Mouse (Mus musculus) urinary bladder, adult 2 months (tissue): ENCODE data around the gene Slc25a15. TPM values are rescaled to one million over a fixed set of nuclear protein-coding genes. Genes with fewer than 3 reads are reported as not detected.

ENCODE experiments used
- DNase-seq: peaks from one replicate; pipeline ENCODE4 v3.0.0; 2022; ENCODE audit warnings: low spot score
- polyA plus RNA-seq: library from polyadenylated mRNA; depleted of rRNA; stranded (reverse); fragments of >200 nt; gene quantifications from 2 replicates; pipeline ENCODE4 v1.2.3, GENCODE M21; 2012; rRNA removed

Slc25a15 gene
- polyA plus RNA-seq: 6.8 and 7.5 TPM in 2 replicates

DNA sequence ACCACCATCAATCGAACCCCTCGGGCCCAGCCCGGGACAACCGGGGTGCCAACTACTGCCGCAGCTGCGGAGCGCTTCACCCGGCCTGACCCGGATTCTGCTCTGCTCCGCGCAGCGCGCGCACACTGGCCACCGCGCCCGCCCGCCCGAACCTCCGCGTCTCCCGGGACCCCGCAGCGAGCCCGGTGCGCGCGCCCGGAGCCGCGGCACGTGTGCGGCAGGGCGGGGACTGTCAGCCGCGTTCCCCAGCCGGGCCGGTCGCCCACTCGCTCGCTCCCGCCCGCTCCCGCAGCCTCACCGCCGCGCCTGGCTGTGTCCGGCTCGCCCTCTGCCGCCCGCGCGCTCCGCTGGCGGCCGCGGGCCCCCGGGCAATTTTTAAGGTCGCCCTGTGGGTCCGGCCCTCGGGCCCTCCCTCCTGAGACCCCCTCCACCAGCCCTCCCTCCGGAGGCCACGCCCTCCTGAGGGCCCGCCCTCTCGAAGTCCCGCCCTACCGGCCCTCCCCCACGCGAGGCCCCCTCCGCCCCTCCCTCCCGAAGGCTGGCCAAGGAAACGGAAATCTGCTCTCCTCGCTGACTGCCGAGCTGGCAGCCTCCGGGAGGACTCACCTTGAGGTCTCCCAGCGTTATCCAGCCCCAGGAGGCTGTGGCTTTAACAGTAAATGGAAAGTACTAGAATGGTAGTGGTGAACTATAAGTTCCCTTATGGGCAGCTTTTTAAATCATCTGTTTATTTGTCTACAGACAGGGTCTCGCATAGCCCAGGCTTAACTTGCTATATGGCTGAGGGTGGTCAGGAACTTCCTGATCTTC is at the start of gene Slc25a15:
TSS of gene Slc25a15 (minus strand) at position 456 of the 810 bp plus-strand sequence.
- DNase-seq: peak; percentile 93

DNA sequence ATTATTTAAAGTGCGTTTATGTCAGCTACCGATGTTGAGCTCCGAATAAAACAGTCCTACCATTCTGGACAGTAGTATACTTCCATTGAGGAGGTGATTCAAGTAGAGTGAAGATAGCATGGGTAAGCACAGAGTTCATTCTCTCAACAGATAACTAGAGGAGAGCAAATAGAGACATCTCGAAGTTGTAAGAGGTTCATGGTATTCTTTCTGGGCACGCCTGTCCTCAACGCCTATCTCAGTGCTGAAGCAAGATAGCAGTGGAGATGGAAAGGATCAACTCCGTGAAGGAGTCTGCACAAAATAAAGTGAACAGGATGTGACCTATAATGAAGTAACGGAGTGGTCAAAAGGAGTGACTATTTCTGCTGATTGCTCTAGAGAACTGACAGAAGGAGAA is 13.6 kb upstream of the Slc25a15 start:
- DNase-seq: no peak

DNA sequence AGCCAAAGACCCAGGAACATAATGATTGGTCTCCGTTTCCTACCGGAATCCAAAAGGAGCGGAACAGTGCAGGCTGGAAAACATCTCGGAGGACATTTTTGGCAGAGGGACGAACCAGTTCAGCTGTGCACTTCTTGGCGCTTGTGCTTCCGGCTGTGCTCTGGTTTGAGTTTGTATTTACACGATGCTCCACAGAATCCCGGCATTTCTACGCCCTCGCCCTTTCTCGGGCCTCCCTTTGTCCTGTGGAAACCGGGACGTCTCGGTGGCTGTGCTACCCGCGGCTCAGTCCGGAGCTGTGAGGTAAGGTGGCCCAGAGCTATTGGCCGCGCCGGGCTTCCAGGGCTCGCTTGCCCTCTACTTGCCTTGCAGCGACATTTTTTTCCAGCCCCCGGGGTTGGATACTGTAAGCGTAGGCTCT is 12.9 kb upstream of the Slc25a15 start, which contains the start of gene Mrps31:
TSS of gene Mrps31 (plus strand) at position 80 of the 421 bp plus-strand sequence.
- DNase-seq: peak; percentile 62

DNA sequence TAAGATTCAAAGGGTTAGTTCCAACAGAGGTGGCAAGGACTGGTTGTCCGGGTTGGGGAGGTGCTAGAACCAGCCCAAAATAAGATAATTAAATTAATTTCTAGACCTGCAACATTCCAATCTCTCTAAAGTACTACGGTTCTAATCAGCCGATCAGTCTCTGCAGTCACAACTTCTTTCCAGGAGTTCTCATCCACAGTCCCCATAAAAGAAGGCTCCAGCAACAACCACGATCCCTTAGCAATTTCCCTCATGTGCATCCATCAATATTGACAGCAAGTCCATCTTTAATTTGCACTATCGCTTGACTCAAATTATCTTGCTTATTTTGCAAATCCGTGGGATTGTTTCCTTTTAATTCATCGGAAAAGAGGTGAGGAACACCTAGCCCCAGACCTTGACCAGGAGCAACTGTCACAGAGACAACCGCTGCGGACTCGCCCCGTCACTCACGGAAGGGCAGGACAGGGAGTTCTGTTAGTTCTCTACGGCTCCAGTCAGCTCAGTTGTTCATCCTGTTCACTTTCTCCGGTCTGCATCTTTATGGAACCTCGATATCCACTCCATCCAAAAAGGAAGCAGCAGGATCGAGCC is 12.4 kb upstream of the Slc25a15 start:
- no peak for DNase-seq

DNA sequence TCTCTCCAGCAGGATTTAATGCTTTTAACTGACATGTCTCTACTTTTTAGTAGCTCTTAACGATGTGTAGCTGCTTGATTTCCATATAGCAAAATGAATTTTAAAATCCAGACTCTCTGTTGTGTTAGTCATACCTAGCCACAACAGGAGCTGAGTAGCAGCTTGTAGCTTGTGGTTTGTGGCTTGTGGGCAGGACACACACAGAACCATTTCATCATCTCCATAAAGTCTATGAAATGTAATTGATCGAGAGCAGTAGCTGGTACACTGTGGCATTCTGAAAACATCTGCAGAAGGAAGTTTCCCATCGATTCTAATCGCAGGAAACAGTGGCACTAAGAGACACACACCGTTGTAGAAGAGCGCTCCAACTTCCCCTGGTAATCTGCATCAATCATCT is 7.3 kb upstream of the Slc25a15 start:
- no peak for DNase-seq

DNA sequence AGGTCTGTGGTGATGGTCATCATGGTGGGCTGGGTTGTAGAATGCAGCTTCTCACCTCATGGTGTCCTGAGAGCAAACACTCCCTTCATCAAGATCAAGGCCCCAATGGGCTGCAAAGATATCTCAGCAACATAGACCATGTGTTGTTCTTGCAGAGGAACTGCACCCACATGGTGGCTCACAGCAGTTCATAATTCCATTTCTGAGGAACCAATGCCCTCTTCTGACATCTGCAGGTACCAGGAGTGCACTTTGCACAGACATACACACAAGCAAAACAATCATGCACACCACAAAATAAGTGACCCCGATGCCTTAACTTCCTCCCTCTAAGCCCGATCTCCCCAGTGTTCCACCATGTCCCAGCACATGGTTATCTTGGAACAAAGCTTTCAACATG is 4.8 kb upstream of the Slc25a15 start:
- DNase-seq: no peak

DNA sequence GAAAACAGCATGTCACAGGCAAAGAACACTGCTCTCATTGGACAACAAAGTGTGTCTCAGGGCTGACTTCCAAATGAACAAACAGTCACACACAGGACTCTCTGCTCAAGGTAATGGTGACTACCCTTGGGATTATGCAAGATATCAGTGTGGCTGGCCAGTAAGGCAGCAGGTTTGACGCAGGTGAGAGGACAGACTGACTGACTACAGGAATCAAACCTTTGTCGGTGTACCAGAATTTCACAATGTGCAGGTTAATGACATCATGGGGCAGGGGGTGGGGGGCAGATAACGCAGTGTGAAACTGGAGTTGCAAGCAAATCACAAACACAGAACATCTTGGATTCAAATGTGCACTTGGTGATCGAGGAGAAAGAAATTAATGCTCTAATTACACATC is 2.2 kb upstream of the Slc25a15 start:
- no peak for DNase-seq

DNA sequence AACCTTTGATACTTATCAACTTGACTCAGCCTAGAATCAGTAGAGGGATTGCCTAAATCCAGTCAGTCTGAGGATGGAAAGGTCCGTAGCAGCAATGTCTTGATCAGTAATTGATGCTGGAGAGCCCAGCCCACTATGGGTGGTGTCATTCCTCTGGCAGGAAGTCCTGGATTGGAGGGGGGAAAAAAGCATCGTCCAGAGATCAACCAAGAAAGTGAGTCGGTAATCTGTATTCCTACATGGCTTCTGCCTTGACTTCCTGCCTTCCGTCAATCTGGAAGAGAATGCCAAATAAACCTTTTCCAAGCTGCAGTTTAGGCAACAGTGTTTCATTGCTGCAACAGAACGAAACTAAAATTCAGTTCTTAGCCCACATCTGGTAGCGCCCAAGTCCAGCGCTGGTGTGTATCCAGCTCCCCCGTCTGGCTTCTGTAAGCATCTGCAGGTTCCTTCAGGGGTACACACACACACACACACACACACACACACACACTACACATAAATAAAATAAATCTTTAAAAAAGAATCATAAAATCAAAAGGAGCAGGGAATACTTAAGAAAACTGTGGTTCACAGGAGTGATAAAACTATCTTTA is 986 bp upstream of the Slc25a15 start:
- no peak for DNase-seq

DNA sequence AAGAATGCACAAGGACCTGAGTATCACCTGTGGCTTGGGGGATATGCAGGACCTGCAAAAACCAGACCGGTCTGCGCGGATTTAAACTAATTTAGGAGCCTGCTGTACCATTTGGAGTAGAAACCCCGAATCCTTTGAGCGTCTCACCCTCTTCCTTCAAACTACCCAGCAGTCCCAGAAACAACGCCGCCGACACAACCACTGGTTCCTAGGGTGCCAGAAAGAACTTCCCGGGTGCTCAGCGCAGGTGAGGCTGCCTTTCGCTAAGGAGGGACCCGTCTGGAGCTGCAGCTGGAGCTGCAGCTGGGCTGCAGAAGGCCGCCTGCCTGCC is 621 bp downstream of the Slc25a15 start:
- DNase-seq: no peak

DNA sequence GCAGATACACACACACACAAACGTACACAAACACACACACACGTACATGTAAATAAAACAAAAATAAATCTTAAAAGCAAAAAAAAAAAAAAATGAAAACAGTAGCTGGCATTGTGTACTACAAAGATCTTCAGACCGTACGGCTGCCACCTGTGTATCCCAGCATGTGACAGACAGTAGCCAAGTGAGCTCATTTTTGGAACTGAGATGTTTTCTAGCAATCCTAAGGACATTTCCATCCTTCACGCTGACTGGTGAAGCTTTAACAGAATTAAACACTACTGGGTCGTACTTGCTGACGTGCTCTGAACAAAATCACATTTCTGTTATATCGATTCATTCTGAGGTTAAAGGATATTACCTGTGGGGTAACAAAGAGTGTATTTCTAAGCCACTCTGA is 3.1 kb downstream of the Slc25a15 start:
- no peak for DNase-seq

DNA sequence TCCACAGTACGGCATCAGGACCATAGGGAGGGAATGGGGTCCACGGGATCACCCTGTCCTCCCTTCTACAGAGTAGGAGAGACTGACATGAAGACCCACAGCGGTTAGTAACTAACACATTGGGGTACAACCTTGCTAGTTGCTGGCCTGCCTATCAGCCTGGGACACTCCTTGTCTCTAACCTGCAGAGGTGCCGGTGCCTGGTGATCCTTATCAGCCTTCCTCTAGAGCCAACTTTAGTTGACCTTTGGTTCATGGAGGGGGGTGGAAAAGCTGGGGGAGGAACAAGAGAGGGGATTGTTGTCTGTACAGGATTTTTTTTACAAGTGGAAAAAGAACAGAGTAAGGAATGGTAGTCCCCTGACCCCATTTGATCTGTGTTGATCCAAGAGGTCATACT is 3.9 kb downstream of the Slc25a15 start:
- no peak for DNase-seq

DNA sequence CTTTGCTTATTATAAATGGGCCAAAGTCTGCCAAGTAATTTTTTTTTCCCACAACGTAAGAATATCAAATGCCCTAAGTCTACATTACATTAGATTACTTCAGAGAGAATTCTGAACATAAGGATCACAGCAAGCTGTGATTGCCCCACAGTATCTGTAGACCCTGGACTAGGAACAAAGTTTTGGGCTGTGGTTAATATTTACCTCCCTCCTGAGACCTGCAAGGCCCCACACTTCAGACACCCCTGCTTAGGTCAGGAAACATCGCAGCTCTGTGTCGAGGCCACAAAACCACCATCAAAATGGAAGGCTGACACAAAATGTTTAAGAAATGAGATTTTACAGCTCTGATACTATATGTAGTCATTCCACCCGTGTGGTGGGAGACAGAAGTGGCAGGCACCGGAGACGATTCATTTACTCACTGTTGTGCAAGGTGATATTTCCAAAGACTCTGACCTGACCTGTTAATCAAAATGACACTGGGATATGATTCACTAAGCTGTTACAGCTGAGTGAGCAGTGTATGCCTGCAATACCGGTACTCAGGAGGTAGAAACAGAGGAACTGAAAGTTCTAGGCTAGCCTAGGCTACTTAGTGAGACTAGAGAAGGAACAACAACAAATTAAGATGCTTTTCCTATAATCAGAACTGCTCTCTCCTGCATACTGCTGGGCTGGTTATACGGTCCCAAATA is 7.5 kb downstream of the Slc25a15 start:
- no peak for DNase-seq

DNA sequence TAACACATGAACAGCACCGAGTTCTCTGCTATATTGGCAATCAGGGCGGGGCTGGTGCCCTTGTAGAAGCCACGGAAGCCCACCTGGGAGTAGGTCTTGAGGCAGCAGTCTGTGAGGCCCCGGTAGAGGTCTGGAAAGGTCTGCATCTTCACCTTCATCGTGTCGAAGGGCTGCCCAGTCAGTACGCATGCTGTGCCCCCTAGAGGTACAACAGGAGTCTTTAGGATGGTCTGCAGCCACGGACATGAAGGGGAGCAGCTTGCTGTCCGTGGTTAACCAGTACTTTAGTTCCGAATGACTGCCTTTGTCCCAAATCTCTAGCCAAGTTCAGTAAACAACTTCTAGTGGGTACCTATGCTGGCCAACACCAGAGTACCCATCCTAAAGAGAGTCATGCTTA is 8.5 kb downstream of the Slc25a15 start:
- DNase-seq: no peak

DNA sequence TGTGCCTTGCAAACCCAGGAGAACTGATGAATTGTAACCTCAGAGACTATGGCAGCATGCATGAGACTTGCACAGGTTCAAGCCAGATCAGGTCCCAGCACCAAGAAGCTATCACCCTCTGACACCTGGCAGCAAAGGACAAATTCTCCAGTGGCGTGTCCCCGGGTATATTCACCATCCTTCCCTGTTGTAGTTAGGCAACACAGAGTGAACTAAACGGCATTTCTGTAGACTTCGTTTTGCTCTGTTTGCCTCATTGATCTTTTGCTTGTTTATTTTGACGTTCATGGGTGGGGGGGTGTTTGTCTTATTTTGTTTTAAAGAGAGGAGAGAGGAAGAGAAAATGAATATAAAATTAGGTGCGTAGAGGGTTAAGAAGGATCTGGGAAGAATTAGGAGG is 13.2 kb downstream of the Slc25a15 start:
- DNase-seq: no peak

DNA sequence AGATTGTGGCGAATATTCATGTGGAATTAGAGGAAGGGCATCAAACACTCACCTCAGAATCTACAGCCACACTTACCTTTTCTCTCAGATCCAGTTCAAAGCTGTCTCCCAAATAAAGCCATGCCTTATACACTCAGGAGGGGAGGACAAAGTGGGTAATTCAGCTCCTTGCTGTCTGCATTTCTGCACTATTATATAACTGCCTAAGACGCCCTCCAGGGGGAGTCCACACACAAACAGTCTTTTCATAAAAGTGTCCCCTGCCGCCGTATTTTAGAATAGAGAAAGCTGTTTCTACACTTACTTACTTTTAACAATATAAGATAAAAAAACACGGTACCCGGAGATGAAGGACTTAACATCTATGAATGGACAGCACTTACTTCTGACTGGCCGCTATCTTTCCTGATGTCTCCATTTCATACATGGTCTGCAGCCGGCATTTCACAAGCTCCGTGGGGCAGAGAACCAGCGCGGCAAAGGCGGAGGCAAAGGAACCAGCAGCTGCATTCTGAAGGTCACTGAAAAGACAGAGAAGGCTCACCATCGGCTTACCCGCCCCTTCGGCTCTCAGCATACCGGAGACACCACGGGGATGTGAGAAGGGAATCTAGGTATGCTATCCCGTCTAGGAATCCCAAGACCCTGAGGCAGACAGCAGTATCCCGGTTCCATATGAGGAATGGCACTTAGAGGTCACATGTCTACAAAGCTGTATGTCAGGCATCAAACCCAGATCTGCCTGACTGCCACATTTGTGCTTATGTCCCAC is 15.4 kb downstream of the Slc25a15 start:
- DNase-seq: no peak

DNA sequence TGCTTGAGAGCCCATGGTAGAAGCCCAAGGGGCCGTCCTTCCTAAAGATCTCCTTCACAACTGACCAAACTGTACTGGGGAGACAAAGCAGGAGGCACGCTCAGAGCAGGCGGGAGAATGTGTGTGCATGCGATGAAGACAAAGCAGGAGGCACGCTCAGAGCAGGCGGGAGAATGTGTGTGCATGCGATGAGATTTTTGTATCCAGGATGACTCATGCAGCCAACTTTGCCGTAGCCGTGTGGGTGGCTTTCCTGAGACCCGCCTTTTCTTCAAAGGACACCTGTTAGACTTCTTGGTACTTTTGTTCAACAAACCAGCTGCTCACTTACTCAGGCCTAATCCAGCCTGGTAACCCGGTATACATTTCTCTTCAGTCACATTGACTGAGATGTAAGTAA is 17.5 kb downstream of the Slc25a15 start:
- DNase-seq: no peak

DNA sequence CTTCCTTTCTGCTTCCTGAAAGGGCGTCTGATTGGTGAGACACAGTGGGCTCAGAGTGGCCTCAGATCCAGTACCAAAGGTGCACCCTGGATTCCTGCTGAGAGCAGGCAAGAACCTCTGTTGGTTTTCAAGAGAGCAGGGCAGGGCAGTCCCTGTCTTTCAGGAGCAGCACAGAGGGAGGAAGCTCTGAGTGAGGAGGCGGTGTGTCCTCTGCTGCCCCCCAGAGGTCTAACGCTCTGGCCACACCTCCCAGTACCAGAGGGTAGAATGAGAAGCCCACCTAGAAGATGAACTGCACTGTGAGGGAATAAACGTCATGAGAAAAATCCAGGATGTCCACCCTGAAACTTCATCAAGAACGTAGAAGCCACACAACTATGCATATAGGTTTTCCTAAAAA is 21.5 kb downstream of the Slc25a15 start:
- DNase-seq: no peak

DNA sequence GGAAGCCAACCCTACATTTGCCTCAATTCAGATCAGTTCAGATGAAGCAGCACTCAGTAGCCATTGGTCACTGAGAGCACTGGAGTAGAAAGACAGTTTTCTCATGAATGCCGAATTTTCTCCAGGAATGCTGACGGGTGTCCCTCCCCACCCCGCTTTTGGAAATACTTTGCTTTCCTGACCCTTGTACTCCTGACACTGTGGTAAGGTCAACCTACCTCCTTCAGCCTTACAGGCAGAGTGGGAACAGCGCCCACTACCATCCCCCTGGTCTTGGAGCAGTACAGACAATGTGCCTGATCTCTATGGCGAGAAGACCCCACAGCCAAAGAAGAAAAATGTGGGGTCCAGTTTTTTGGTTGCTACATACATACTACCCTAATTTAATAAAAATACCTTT is 22.1 kb downstream of the Slc25a15 start:
- DNase-seq: no peak

DNA sequence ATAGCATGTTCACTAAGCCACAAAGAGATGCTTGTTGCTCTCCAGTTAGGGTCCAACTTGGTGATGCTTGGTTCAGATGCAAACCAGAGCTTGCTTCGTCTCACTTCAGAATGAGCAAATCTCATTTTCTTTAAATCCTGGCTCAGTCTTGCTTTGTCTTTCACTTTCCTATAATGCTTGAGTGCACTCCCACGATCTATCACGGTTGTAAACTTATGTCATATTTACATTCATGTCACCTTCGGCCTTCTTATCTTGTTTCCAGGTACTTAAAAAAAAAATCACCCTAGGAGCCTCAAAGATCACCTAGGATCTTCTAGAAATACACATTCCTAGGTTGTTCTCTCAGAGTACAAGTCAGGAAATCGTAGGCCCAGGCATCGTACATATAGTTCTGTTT is 38.5 kb downstream of the Slc25a15 start:
- no peak for DNase-seq

DNA sequence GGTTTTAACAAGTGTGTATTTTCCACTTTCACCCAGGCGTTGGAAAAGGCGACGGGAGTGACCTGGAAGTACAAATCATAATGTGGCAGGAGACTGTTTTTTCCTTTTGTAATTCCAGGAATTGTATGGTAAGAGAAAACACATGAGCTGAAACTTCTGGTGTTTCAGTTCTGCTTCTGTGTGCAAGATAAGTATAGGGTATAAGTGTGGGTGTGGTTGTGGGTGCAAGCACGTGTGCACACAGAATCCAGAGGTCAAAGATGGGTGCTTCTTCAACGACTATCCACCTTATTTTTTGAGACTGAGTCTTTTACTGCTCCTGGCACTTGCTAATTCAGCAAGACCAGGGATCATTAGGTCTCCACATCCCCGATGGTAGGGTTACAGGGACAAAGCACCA is 39.0 kb downstream of the Slc25a15 start:
- no peak for DNase-seq

DNA sequence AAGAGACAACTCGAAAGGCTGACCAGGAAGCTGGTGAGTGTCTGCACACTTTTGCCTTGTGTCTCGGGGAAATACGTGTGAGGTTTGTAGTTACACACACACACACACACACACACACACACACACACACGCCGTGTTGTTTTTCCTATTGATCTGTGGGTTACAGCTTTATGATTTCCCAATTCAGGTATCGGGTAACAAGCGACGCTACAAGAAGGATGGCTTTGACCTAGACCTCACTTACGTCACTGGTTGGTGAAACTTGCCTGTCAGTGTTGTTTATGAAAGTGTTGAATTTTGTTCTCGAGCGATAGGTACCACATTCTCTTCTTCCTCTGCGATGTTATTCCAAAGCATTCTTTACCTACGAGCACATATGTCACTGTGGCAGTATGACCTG is 63.0 kb downstream of the Slc25a15 start:
- DNase-seq: no peak
